Mouse (Mus musculus): ENCODE data around the gene Gm44503. TPM values are rescaled to one million over a fixed set of nuclear protein-coding genes. Genes with fewer than 3 reads are reported as not detected.
A peak's percentile ranks its signal among the peaks of the same experiment; 100 is the strongest.

Gm44503 gene
- polyA plus RNA-seq, 1 experiment from 2014 or later, result 0.31 TPM

DNA sequence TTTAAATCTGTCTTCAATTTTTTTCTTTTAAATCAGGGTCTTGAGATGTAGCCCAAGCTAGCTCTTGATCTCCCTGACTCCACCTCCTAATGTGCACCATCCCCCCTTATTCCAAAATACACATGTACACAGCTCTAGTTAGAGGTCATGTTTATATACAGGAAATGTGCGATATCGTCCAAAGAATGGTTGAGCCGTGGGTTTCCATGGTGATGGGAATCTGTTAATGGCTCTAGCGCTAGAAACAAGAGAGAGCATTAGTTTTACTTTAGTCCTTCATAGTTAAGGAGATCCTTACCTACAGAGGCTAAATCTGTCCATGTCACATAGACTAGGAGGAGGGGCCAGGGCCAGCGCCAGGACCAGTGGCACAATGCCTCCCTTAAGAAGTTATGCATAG, 91.2 kb downstream of the Gm44503 start:
- 70% methylated on average over 5 of the region's 5 CpGs for WGBS
- Histone ChIP-seq H3K9me3 (ENCODE audit: control insufficient read depth, low read length) (no peaks in the 10 kb centered on the region), H3K4me2 (replicated peaks) (no peak overlapping the region), H3K9ac (no peak overlapping the region), H3K27me3 (ENCODE audit: control insufficient read depth, insufficient read depth, low read length) (0 out of 2 replicates have a peak, but pooled peaks cover 3% of the 10 kb centered on the region), H3K27ac (no peak overlapping the region), H3K36me3 (replicated peaks; ENCODE audit: control insufficient read depth, insufficient read depth) (no peaks in the 10 kb centered on the region), H3K4me1 (replicated peaks; ENCODE audit: control insufficient read depth, insufficient read depth, low read length) (peaks cover 13% of the 10 kb centered on the region; the same call in 1 of the 2 replicates), H3K4me3 (replicated peaks; ENCODE audit: low read length) (no peak overlapping the region)
- no peak for DNase-seq (ENCODE audit: low spot score)
- ATAC-seq (ENCODE audit: low FRiP score), result no peak

DNA sequence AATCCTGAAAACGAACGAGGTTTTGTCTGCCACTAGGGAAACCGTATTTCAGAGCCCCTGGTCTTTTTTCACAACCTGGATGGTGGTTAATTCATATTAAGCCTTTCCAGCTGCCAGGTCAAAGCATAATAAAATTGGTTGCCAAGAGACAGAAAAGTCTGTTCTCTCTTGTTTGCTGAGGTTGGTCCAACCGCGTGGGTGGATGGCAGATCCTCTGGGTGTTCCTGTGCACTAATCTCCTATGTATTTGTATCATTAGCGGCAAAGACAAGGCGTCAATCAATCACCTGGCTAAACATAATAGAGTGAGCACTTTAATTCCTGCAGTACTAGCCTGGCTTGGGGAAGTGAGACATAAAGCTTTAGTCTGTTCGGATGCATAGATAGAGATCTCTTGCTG, 92.0 kb downstream of the Gm44503 start:
- Histone ChIP-seq H3K27ac (no peak overlapping the region), H3K36me3 (replicated peaks; ENCODE audit: control insufficient read depth, insufficient read depth) (no peaks in the 10 kb centered on the region), H3K4me3 (replicated peaks; ENCODE audit: low read length) (no peak overlapping the region), H3K4me1 (replicated peaks; ENCODE audit: control insufficient read depth, insufficient read depth, low read length) (0 out of 2 replicates have a peak, but pooled peaks cover 6% of the 10 kb centered on the region), H3K27me3 (ENCODE audit: control insufficient read depth, insufficient read depth, low read length) (no peaks in the 10 kb centered on the region), H3K9ac (no peak overlapping the region), H3K9me3 (ENCODE audit: control insufficient read depth, low read length) (no peaks in the 10 kb centered on the region), H3K4me2 (replicated peaks) (no peak overlapping the region)
- DNase-seq (ENCODE audit: low spot score) (no peak), ATAC-seq (ENCODE audit: low FRiP score) (no peak)
- 69% methylated on average over 8 of the region's 8 CpGs for WGBS

DNA sequence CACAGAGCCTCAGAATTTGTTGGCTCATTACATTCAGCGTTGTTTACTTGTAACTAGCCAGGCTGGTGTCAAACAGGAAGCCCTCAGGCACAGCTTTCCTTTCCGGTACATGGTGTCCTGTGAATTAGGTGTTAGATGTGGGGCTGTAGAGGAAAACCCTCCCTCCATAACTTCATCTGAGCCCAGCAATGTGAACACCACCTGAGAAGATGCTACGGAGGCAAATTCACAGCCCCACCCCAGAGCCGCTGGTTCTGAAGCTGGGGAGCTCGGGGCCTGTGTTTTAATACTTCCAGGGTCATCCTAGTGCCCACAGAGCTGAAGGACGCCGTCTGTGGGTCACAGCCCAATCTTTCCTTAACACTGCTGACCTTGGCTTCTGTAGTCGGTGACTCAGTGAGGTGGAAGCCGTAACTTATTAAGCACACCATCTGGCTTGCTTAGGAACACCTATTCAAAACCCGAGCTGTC, 96.8 kb downstream of the Gm44503 start:
- Histone ChIP-seq H3K4me3 (replicated peaks; ENCODE audit: low read length) (no peak overlapping the region), H3K27me3 (ENCODE audit: control insufficient read depth, insufficient read depth, low read length) (no peaks in the 10 kb centered on the region), H3K9ac (no peak overlapping the region), H3K4me1 (replicated peaks; ENCODE audit: control insufficient read depth, insufficient read depth, low read length) (0 out of 2 replicates have a peak, but pooled peaks cover 6% of the 10 kb centered on the region), H3K9me3 (ENCODE audit: control insufficient read depth, low read length) (no peaks in the 10 kb centered on the region), H3K36me3 (replicated peaks; ENCODE audit: control insufficient read depth, insufficient read depth) (no peaks in the 10 kb centered on the region), H3K27ac (no peak overlapping the region), H3K4me2 (replicated peaks) (no peak overlapping the region)
- ATAC-seq (ENCODE audit: low FRiP score) (no peak), DNase-seq (ENCODE audit: low spot score) (no peak)
- WGBS, result 77% methylated on average over 10 of the region's 10 CpGs

DNA sequence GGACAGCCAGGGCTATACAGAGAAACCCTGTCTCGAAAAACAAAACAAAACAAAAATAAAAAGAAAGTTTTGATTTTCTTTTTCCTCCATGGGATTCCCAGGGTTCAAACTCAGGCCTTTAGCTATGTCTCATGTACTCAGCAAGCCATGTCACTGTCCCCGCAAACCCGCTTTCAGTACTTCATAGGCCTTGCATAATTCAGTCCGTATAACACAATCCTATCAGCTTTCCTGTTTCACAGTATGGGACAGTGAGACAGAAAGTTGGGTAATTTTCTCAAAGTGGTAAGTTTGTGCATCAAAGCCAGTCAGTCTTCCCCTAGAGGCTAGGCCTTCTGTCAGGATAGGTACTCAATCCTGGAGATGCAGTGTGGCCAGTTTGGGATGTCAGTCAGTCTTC, 100.6 kb downstream of the Gm44503 start:
- Histone ChIP-seq H3K9me3 (ENCODE audit: control insufficient read depth, low read length) (no peaks in the 10 kb centered on the region), H3K36me3 (replicated peaks; ENCODE audit: control insufficient read depth, insufficient read depth) (no peaks in the 10 kb centered on the region), H3K4me1 (replicated peaks; ENCODE audit: control insufficient read depth, insufficient read depth, low read length) (no peaks in the 10 kb centered on the region), H3K4me2 (replicated peaks) (no peak overlapping the region), H3K27me3 (ENCODE audit: control insufficient read depth, insufficient read depth, low read length) (no peaks in the 10 kb centered on the region), H3K4me3 (replicated peaks; ENCODE audit: low read length) (no peak overlapping the region), H3K9ac (no peak overlapping the region), H3K27ac (no peak overlapping the region)
- no peak for ATAC-seq (ENCODE audit: low FRiP score)
- WGBS, result 83% methylated on average over 4 of the region's 4 CpGs
- DNase-seq (ENCODE audit: low spot score), result no peak

DNA sequence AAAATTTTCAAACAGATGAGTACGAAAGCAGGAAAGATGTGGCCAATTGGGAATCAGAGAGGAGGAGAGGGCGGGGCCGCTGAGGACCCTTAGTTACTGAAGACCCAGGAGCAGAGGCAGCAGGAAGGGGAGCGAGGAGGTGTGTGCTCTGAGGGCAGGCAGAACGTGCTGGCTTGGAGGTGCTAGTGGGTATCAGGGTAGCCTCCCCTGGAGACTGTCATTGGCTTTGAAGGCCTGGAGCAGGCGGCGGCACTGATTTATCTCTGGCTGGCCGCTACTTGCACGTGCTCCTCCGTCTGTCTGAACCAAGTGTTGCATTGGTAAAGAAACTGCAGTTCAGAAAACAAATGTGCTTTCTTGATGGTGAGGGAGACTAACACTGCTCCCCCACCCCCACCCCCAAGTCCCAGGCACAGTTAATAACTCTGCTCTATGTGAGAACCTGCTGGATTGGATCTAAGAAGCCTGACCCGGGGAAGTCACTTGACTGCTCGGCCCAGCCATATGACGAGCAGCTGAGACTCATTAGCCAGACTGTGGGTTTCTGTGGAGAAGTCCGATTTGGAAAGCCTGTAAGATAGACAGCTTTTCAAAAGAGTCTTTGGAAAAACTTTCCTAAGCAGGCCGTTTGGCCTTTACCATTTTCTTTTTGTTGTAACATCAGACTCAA, 105.1 kb downstream of the Gm44503 start:
- no peak overlapping the region for H3K9ac ChIP-seq
- no peaks in the 10 kb centered on the region for H3K27me3 ChIP-seq (ENCODE audit: control insufficient read depth, insufficient read depth, low read length)
- peaks cover 13% of the 10 kb centered on the region for H3K4me1 ChIP-seq (replicated peaks; ENCODE audit: control insufficient read depth, insufficient read depth, low read length)
- H3K4me2 ChIP-seq (replicated peaks), result 0 out of 2 replicates have a peak overlapping the region, but pooled peaks have one; percentile 7
- H3K27ac ChIP-seq, result no peak overlapping the region
- H3K9me3 ChIP-seq (ENCODE audit: control insufficient read depth, low read length), result no peaks in the 10 kb centered on the region
- H3K36me3 ChIP-seq (replicated peaks; ENCODE audit: control insufficient read depth, insufficient read depth), result no peaks in the 10 kb centered on the region
- DNase-seq (ENCODE audit: low spot score) (no peak), ATAC-seq (ENCODE audit: low FRiP score) (no peak)
- 33% methylated on average over 15 of the region's 15 CpGs for WGBS
- H3K4me3 ChIP-seq (replicated peaks; ENCODE audit: low read length), result no peak overlapping the region

Small RNAs within 50 kb of the gene (microRNA-seq; reads per million reads assigned to microRNA genes)
- not detected for gene Gm27353

Other genes starting within 250 kb of the Gm44503 start
- 0.82 and 0.98 TPM in 2 replicates for gene Prtg, start 152.0 kb upstream of the Gm44503 start, polyA plus RNA-seq (2014; fragmentation: Nextera tagmentation; extraction: Ambion mirVana)
- 18.1 and 18.3 TPM in 2 replicates for gene Pygo1, start 33.2 kb upstream of the Gm44503 start, polyA plus RNA-seq (2014; fragmentation: Nextera tagmentation; extraction: Ambion mirVana)
- 2.2 and 2.9 TPM in 2 replicates for gene Dyx1c1, start 67 bp upstream of the Gm44503 start, polyA plus RNA-seq (2014; fragmentation: Nextera tagmentation; extraction: Ambion mirVana)
- gene Ccpg1os, start 26.5 kb downstream of the Gm44503 start, polyA plus RNA-seq (2014; fragmentation: Nextera tagmentation; extraction: Ambion mirVana), result 27.1 TPM in 2 replicates
- 42.3 and 49.7 TPM in 2 replicates for gene Ccpg1, start 26.6 kb downstream of the Gm44503 start, polyA plus RNA-seq (2014; fragmentation: Nextera tagmentation; extraction: Ambion mirVana)
- gene Pigb, start 81.5 kb downstream of the Gm44503 start, polyA plus RNA-seq (2014; fragmentation: Nextera tagmentation; extraction: Ambion mirVana), result 13.2 and 21.0 TPM in 2 replicates
- 1.0 and 1.1 TPM in 2 replicates for gene Rab27a, start 86.0 kb downstream of the Gm44503 start, polyA plus RNA-seq (2014; fragmentation: Nextera tagmentation; extraction: Ambion mirVana)
- gene Khdc3, start 143.0 kb downstream of the Gm44503 start, polyA plus RNA-seq (2014; fragmentation: Nextera tagmentation; extraction: Ambion mirVana), result 0.21 TPM in 1 of 2 replicates, not detected in the other
- not detected in 2 replicates for gene Gm20509, start 143.6 kb downstream of the Gm44503 start, polyA plus RNA-seq (2014; fragmentation: Nextera tagmentation; extraction: Ambion mirVana)
- gene Rsl24d1, start 154.6 kb downstream of the Gm44503 start, polyA plus RNA-seq (2014; fragmentation: Nextera tagmentation; extraction: Ambion mirVana), result 104 and 108 TPM in 2 replicates